Mouse (Mus musculus) right cerebral cortex, adult 2 months (tissue): ENCODE results near the gene Rab11fip4.

Experiments
- DNase-seq, 2 experiments: peaks; one replicate each; pipeline ENCODE4 v3.0.0; 2021 to 2022; ENCODE audit warnings: low spot score in 2 of 2

Rab11fip4 gene

GRCm38 (mm10) chr11:79654407-79654831 lies 63.4 kb downstream of the Rab11fip4 start:
- DNase-seq = no peak

- no peak for DNase-seq
Observed at GRCm38 (mm10) chr11:79655592-79655991, 64.6 kb downstream of the Rab11fip4 start.

DNA sequence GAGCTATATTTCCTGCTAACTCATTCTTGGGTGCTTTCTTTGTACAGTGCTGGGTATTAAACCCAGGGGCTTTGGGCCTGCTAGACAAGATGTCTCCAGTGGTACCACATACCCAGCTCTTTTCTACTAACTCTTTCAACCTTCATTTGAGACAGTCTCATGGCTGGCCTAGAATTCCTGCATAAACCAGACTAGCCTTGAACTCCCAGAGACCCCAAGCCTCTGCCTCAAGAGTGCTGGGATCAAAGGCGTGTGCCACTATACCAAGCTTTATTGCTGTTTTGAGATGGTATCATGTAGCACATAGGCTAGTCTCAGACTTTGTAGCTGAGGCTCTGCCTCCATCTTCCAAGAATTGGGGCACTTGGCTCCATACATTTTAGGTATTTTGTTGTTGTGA lies 65.5 kb downstream of the Rab11fip4 start:
- DNase-seq = no peak

GRCm38 (mm10) chr11:79657053-79657452 lies 66.0 kb downstream of the Rab11fip4 start:
- DNase-seq = no peak

GRCm38 (mm10) chr11:79658205-79658825 lies 67.3 kb downstream of the Rab11fip4 start:
- no peak for DNase-seq

GRCm38 (mm10) chr11:79660361-79661205 lies 69.6 kb downstream of the Rab11fip4 start:
- peak; percentile 68 to 79 for DNase-seq

- no peak for DNase-seq
Observed at GRCm38 (mm10) chr11:79661877-79662545, 71.0 kb downstream of the Rab11fip4 start.

- DNase-seq = peak; percentile 64 to 69
Observed at GRCm38 (mm10) chr11:79663158-79663557, 72.1 kb downstream of the Rab11fip4 start.

GRCm38 (mm10) chr11:79663570-79663969 lies 72.6 kb downstream of the Rab11fip4 start:
- no peak for DNase-seq

DNA sequence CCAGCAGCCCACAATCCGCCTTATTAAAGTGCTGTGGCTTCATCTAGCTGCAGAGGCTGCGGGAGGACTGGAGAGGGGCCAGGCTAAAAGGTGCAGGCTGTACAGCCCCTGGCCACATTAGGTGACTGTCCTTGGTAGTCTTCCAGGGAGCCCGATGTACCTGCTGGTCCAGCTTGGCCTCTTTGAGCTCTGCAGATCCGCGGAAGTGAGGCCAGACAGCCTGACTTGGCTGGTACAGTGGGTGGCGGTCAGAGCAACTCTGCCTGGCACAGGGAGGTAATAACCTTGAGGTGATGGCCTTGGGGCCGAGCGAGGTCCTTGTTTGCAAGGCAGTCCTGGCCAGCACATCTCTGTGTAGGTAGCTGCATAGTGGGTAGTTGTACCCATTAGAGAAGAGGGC lies 75.5 kb downstream of the Rab11fip4 start:
- DNase-seq = no peak

GRCm38 (mm10) chr11:79669210-79669609 lies 78.2 kb downstream of the Rab11fip4 start:
- no peak for DNase-seq

DNA sequence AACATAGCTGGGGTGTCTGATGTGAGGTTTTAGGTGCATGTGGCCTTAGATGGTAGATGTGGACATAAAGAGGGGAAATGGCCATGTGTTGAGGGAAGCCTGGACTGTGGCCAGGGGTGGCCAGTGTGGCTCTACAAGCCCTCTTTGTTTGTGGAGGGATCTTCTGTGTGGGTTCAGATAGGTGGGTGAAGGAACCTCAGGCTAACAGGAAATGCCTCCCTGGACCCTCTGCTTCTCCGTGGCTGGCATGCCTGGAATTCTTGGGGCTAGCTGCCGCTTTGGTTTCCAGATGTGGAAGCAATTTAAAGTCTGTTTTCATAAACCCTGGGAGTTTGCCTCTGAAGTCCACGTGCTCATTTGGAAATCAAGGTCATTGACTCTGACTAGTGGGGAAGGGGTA lies 78.9 kb downstream of the Rab11fip4 start:
- no peak for DNase-seq

DNA sequence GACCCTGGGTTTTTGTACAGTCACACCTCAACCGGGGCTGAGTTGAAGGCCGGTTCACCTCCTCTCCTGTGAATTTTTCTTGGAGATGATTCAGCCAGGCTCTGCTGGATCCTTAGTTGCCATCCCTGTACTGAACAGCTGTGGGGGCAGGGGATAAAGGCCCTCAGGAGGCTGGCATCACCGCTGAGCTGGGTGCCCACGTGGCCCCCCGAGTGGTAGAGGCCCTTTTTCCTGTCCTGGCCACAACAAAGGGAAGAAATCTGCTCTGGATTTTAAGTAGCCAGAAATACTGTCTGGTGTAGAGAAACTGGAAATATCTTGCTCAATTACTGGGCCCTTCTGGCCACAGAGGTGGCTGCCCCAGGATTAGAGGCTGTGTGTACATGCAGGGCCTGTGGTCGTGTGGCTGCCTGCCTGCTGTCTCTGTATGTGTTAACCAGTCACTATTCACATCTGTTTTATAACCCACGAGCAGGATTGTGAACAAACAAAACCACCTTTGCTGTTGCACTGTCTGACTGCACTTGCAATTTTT lies 79.5 kb downstream of the Rab11fip4 start:
- DNase-seq = no peak

- no peak for DNase-seq
Observed at GRCm38 (mm10) chr11:79671668-79672281, 80.8 kb downstream of the Rab11fip4 start.

DNA sequence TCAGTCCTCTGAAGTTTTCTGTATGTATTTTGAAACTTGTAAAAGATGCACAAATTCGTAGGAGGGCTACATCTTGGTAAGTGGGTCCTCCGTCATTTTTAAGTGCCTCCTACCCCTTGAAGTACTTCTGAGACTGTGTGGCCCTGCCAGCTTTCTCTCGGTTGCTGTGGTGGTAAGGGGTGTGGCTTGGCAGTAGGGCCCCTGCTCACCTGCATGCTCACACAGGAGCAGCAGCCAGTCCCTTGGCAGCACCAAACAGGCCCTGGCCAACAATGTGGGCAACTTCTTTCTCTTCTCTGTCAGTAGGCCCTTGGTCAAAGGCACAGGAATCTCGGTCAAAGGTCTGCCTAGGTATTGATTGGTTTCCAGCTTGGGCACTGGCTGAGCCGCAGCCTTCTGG lies 82.1 kb downstream of the Rab11fip4 start:
- no peak for DNase-seq

- DNase-seq = no peak
Observed at GRCm38 (mm10) chr11:79673717-79674116, 82.7 kb downstream of the Rab11fip4 start.

DNA sequence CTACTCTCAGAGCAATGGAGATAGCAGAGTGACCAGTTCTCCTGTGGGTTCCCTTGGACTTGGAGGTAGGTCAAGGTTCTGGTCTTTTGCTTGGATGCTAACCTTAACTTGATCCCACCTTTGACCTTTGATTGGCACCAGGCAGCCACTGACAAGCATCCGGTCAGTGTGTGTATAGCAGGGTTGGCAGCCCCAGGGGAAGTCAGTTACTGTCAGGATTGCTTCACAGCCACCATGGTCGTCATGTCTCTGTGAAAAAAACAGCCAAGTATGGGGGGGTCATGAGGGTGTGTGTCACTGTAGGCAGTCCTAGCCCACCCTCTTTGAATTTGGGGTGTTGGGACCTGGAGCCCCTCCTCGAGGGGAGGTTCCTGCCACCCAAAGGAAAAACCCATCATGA lies 83.2 kb downstream of the Rab11fip4 start:
- DNase-seq = no peak

DNA sequence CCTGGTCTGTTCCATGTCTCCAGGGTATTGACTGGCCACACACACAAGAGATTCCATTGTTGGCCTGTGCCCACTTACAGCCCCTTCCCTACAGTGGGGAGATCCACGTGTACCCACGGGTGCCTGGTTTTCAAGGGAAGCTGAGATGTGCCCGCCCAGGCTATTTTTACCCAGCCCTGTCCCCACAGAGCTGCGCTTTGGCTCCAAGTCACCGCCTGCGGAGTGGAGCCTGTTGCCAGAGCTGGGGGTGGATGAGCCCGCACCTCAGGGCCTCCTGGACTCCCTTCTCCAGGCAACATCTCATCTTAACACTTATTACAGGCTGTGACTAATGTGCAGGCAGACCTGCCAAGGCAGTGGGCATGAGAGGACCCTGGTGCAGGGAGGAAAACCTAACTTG lies 83.6 kb downstream of the Rab11fip4 start:
- DNase-seq = peak; percentile 77 to 80

GRCm38 (mm10) chr11:79675285-79675684 lies 84.3 kb downstream of the Rab11fip4 start:
- DNase-seq = no peak

DNA sequence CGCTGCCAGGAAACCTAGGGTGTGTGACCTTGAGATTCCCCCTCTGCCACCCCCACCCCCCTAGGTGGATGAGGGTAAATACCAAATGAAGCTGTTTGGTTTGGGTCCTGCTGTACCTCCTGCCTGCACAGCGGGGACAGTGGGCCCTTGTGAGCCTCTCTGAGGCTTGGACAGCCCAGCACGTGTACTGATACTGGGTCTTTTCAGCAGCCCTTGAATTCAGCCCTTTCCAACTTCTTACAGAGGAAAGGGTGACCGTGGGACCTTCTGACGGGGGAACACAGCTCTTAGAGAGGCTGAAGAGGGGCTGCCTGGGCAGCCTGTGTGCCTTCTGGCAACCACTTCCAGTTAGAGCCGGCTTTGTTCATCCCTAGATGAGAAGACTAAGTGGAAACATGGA lies 85.0 kb downstream of the Rab11fip4 start:
- no peak for DNase-seq

DNA sequence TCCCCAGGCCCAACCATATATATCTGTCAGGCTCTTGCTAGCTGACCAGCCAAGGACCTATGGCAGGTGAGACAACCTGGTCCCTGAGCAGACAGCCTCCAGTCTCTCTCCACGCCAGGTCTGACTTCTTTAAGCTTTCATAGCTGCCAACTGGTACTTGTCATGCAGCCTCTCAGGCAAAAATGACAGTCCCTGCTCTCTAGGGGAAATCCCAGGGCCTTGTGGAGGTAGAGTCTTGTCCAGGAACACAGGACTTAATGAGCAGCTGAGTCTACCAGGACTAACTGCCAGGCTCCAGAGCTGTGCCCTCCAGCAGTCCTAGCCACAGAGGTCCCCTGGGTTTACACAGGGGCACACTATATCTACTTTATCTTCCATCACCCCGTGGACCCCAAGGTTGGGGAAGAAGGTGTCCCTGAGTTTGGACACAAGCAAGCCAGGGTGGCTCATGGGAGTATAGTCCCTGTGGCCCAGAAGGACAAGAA lies 85.5 kb downstream of the Rab11fip4 start:
- DNase-seq = no peak

DNA sequence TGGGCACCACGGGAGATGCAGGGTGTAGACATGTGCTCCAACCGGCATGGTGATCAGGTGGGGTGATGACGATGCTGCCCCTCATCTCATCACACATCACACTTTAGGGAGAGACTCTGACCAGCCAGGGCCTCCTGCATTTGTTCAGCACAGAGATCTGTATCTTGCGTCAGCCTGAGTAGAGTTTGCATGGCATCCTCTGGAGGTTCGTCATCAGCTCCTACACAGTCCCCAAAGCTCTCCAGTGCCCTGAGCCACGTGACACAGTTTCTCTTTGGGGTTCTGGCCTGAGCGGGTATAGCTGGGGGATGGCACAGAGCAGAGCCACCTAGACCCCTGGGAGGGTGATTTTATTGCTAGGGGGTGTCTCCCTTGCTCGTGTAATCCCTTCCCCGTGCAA lies 86.4 kb downstream of the Rab11fip4 start:
- no peak for DNase-seq
